Mouse (Mus musculus) central nervous system, embryonic 11.5 days (tissue): ENCODE data around the gene Cpsf3. TPM values are rescaled to one million over a fixed set of nuclear protein-coding genes. Genes with fewer than 3 reads are reported as not detected.

ENCODE experiments used
- polyA plus RNA-seq: library from polyadenylated mRNA; depleted of rRNA; stranded (reverse); fragments of >200 nt; gene quantifications from 2 replicates; pipeline ENCODE4 v1.2.3, GENCODE M21; 2012; rRNA removed

Gene Cpsf3
- polyA plus RNA-seq, result 87.2 and 99.7 TPM in 2 replicates

GRCm38 (mm10) chr12:21284761-21285441, at the start of gene Cpsf3:
Cpsf3 (plus strand) TSS chr12:21285391.

DNA sequence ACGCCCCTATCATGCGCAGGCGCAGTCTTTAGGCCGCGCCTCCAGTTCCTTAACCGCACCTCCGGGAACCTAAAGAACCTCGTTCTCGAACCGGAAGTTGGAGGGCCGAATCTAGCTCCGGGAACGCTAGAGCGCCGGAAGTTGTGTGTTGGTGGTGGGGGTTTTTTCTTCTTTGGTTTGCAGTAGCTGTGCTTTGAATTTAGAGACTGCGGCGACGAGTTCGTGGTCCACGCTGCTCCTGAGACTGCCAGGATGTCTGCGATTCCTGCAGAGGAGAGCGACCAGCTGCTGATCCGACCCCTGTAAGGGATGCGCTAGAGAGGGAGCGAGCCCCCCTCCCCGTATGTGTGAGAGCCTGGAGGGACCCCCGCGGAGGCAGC, 1.0 kb downstream of the Cpsf3 start, which contains the start of gene Itgb1bp1:
TSS of gene Itgb1bp1 (minus strand) at position 42 of the 380 bp plus-strand sequence.

GRCm38 (mm10) chr12:21315923-21316868, 31.0 kb downstream of the Cpsf3 start, which contains the start of gene Iah1:
Iah1 (plus strand) TSS chr12:21316389.

Other genes with a start within 250 kb of the Cpsf3 start
- gene Itgb1bp1, start 893 bp downstream of the Cpsf3 start, polyA plus RNA-seq, result 22.4 and 28.4 TPM in 2 replicates
- gene Iah1, start 31.0 kb downstream of the Cpsf3 start, polyA plus RNA-seq, result 50.1 and 51.1 TPM in 2 replicates
- 34.5 and 38.1 TPM in 2 replicates for gene Adam17, start 88.2 kb downstream of the Cpsf3 start, polyA plus RNA-seq
- 375 and 449 TPM in 2 replicates for gene Ywhaq, start 132.2 kb downstream of the Cpsf3 start, polyA plus RNA-seq